Comparison of ENCODE assay signal across 36 mouse cellular contexts in genomic region chr17:56958667-56959066, GRCm38 (mm10). TPM values are rescaled to one million over a fixed set of nuclear protein-coding genes. Genes with fewer than 3 reads are reported as not detected.
"Had no signal": no experiment of that assay in that cellular context is flagged by ENCODE, and none has a peak within 500 bp of the region (broad histone marks: within the 10 kb centered on the region; RNA-seq: fewer than 3 reads in every experiment).

No protein-coding gene starts in this region.

- H3K9me3 ChIP-seq: heart, embryonic 10.5 days; intestine, embryonic 15.5 days; limb, embryonic 10.5 days; limb, embryonic 12.5 days had no signal

- H3K9ac ChIP-seq: heart, embryonic 12.5 days; hindbrain, embryonic 14.5 days; intestine, embryonic 15.5 days; limb, embryonic 12.5 days had no signal

- H3K4me2 ChIP-seq: heart, embryonic 12.5 days; hindbrain, embryonic 14.5 days; intestine, embryonic 15.5 days; limb, embryonic 12.5 days had no signal

- H3K27ac ChIP-seq: heart, embryonic 10.5 days; hindbrain, embryonic 14.5 days; intestine, embryonic 15.5 days; layer of hippocampus, adult 2 months; left cerebral cortex, adult 2 months; limb, embryonic 10.5 days; limb, embryonic 12.5 days had no signal

- H3K36me3 ChIP-seq: heart, embryonic 10.5 days; heart, embryonic 12.5 days; intestine, embryonic 15.5 days; limb, embryonic 10.5 days; limb, embryonic 12.5 days had no signal

- ATAC-seq: hindbrain, embryonic 16.5 days; inflammation-experienced regulatory T-cells, adult 6 months had no signal

- DNase-seq: gastrocnemius, postnatal 14 days; gastrocnemius, postnatal 36 days; kidney, adult 18-20 months; kidney, adult 8-10 months; kidney, postnatal 10 days; kidney, postnatal 25 days had no signal

- H3K27me3 ChIP-seq: intestine, embryonic 15.5 days had no signal

- H3K4me3 ChIP-seq: heart, embryonic 10.5 days; heart, embryonic 12.5 days; intestine, embryonic 15.5 days; layer of hippocampus, adult 2 months; left cerebral cortex, adult 2 months; limb, embryonic 10.5 days; limb, embryonic 12.5 days had no signal

- H3K4me1 ChIP-seq: heart, embryonic 10.5 days; heart, embryonic 12.5 days had no signal

RNA-seq across cellular contexts. Expression of gene Acer1, which starts 23.3 kb away (rescaled TPM):
- total RNA-seq: gastrocnemius, adult 18-20 months; gastrocnemius, adult 8-10 months; gastrocnemius, postnatal 14 days; gastrocnemius, postnatal 36 days; heart, adult 18-20 months; heart, adult 8-10 months; heart, postnatal 10 days; heart, postnatal 25 days; hematopoietic stem cell, adult 5-6 weeks; layer of hippocampus, adult 2 months; layer of hippocampus, postnatal 10 days; layer of hippocampus, postnatal 25 days; left cerebral cortex, adult 2 months; left cerebral cortex, postnatal 14 days; left cerebral cortex, postnatal 36 days; liver, adult 2 months had no signal
- polyA plus RNA-seq: gonadal fat pad, adult 2 months; heart, embryonic 10.5 days; heart, embryonic 12.5 days; hindbrain, embryonic 11.5 days; hindbrain, embryonic 14.5 days; hindbrain, embryonic 16.5 days; inflammation-experienced regulatory T-cells, adult 6 months; kidney, embryonic 14.5 days; kidney, embryonic 16.5 days; limb, embryonic 10.5 days; limb, embryonic 12.5 days; liver, adult 2 months; liver, embryonic 16.5 days had no signal

RNA-seq across cellular contexts. Expression of gene Pspn, which starts 41.2 kb away (rescaled TPM):
- total RNA-seq: gastrocnemius, adult 18-20 months; gastrocnemius, adult 8-10 months; gastrocnemius, postnatal 14 days; gastrocnemius, postnatal 36 days; heart, adult 18-20 months; heart, adult 8-10 months; heart, postnatal 10 days; heart, postnatal 25 days; hematopoietic stem cell, adult 5-6 weeks; layer of hippocampus, adult 2 months; layer of hippocampus, postnatal 10 days; layer of hippocampus, postnatal 25 days; left cerebral cortex, adult 2 months; left cerebral cortex, postnatal 14 days; left cerebral cortex, postnatal 36 days; liver, adult 2 months had no signal
- polyA plus RNA-seq: gonadal fat pad, adult 2 months; heart, embryonic 14.5 days; hindbrain, embryonic 11.5 days; hindbrain, embryonic 16.5 days; intestine, postnatal 0 days; limb, embryonic 10.5 days; limb, embryonic 12.5 days; limb, embryonic 14.5 days; liver, adult 2 months; liver, embryonic 16.5 days had no signal
